Mouse (Mus musculus) heart, postnatal 0 days (tissue): ENCODE data around the gene Dnase2a. TPM values are rescaled to one million over a fixed set of nuclear protein-coding genes. Genes with fewer than 3 reads are reported as not detected.
A peak's percentile ranks its signal among the peaks of the same experiment; 100 is the strongest.

Experiments
- ATAC-seq: fragments of 200-750 bp; cut with Nextera tagmentation; 2 replicates; pipeline ENCODE4 v1.8.0; 2017; ENCODE audit warnings: low read depth, moderate number of reproducible peaks, moderate library complexity; ENCODE audit not compliant: insufficient read depth
- DNase-seq: peaks from one replicate; pipeline ENCODE4 v3.0.0-alpha.2; 2016; ENCODE audit warnings: low spot score
- H3K27ac ChIP-seq: fragments of 300-500 bp; sonication (generic); 2 replicates; pipeline ENCODE4 v1.5.1; 2014; ENCODE audit warnings: low read depth, mild to moderate bottlenecking
- H3K27me3 ChIP-seq: fragments of 300-500 bp; sonication (generic); 2 replicates; pipeline ENCODE4 v1.6.1; 2014; ENCODE audit warnings: low read length, mixed read lengths; ENCODE audit not compliant: control insufficient read depth, insufficient read depth
- H3K36me3 ChIP-seq: fragments of 300-500 bp; sonication (generic); replicated peaks from 2 replicates; pipeline ENCODE4 v1.6.1; 2014; ENCODE audit warnings: low read length, mixed read lengths; ENCODE audit not compliant: control insufficient read depth, insufficient read depth
- H3K4me1 ChIP-seq: fragments of 300-500 bp; sonication (generic); 2 replicates; pipeline ENCODE4 v1.6.1; 2014; ENCODE audit warnings: antibody characterized with exemption; ENCODE audit not compliant: control insufficient read depth, insufficient read depth
- H3K4me2 ChIP-seq: fragments of 300-500 bp; sonication (generic); 2 replicates; pipeline ENCODE4 v1.6.1; 2014; ENCODE audit warnings: low read depth, mild to moderate bottlenecking, low read length, moderate library complexity
- H3K4me3 ChIP-seq: fragments of 300-500 bp; sonication (generic); 2 replicates; pipeline ENCODE4 v1.5.1; 2014; ENCODE audit warnings: low read depth, low read length
- H3K9ac ChIP-seq: fragments of 300-500 bp; sonication (generic); replicated peaks from 2 replicates; pipeline ENCODE4 v1.6.1; 2014; ENCODE audit warnings: low read depth, low read length, mixed read lengths
- H3K9me3 ChIP-seq: fragments of 300-500 bp; sonication (generic); replicated peaks from 2 replicates; pipeline ENCODE4 v1.6.1; 2016; ENCODE audit warnings: low read length; ENCODE audit not compliant: control insufficient read depth
- CTCF ChIP-seq: IDR thresholded peaks from 2 replicates; pipeline ENCODE4 v1.5.1; 2016; ENCODE audit warnings: antibody characterized with exemption, control low read depth, low read depth
- EP300 ChIP-seq: IDR thresholded peaks from 2 replicates; pipeline ENCODE4 v1.6.1; 2016; ENCODE audit warnings: antibody characterized with exemption, low read depth
- WGBS: fragments of 180-500 bp; shearing (Covaris S2); extraction: QIAGEN DNeasy Blood & Tissue Kit; methylation state at CpG from one replicate; pipeline ENCODE4 v1.1.7; 2014; 5-methylcytosine and 5-hydroxymethylcytosine counted together
- polyA plus RNA-seq: library from polyadenylated mRNA; unstranded; fragments of >200 nt; fragmentation: Nextera tagmentation; extraction: Ambion mirVana; gene quantifications from 2 replicates; pipeline ENCODE4 v1.2.1, GENCODE M21; 2015
- total RNA-seq: library from RNA; depleted of rRNA; stranded (reverse); fragments of >200 nt; gene quantifications from 2 replicates; pipeline ENCODE4 v1.2.3, GENCODE M21; 2014; ENCODE audit warnings: low replicate concordance

Gene Dnase2a
- total and polyA plus RNA-seq, 2 experiments from 2014 or later, result 4.6 to 11.0 TPM

GRCm38 (mm10) chr8:84946528-84947240 is 38.3 kb downstream of the Dnase2a start, which contains the start of gene Rtbdn:
Gene Rtbdn (plus strand): TSS chr8:84946991.
- Histone ChIP-seq H3K36me3 (no peaks in the 10 kb centered on the region), H3K27me3 (peaks cover 73% of the 10 kb centered on the region), H3K4me1 (0 out of 2 replicates have a peak, but pooled peaks cover 5% of the 10 kb centered on the region), H3K9ac (no peak within 1 kb of the TSS), H3K4me2 (peak within 1 kb of the TSS; percentile 57), H3K27ac (no peak within 1 kb of the TSS), H3K9me3 (no peaks in the 10 kb centered on the region), H3K4me3 (peak within 1 kb of the TSS; percentile 43)
- no peak for DNase-seq
- TF ChIP-seq CTCF, result no peak; the same call in 1 of the 2 replicates
- no peak for TF ChIP-seq EP300
- ATAC-seq, result no peak
- 12% methylated on average over 17 of the region's 17 CpGs for WGBS

- H3K36me3 ChIP-seq, result no peaks in the 10 kb centered on the region
- DNase-seq (no peak), ATAC-seq (peak; percentile 44; the same call in 1 of the 2 replicates)
- no peak overlapping the region for H3K9ac ChIP-seq
- H3K4me1 ChIP-seq, result 0 out of 2 replicates have a peak, but pooled peaks cover 5% of the 10 kb centered on the region
- TF ChIP-seq CTCF (no peak), EP300 (no peak)
- H3K27ac ChIP-seq, result no peak overlapping the region
- peaks cover 76% of the 10 kb centered on the region for H3K27me3 ChIP-seq
- WGBS, result 9% methylated on average over 9 of the region's 9 CpGs
- H3K4me2 ChIP-seq, result no peak overlapping the region
- H3K9me3 ChIP-seq, result no peaks in the 10 kb centered on the region
- H3K4me3 ChIP-seq, result no peak overlapping the region
Measured at GRCm38 (mm10) chr8:84947241-84947545, 38.8 kb downstream of the Dnase2a start.

DNA sequence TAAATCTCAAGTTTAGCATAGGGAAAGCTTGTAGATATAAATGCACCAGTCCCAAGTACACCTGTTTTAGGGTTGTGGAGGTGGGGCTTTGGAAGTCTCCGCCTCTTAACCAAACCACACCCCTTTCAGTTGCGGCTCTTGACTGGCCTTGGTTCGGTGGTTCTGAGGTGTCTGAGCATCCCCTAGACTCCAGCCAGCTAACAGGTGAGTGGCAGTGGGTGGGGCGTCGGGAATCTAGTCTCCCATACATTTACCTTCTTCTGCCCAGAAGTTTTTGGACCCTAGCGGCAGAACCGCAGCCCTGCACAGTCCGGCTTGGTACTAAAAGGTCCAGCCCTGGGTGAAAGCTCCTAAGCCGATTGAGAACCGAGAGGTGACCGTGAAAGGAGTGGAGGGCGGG is 41.4 kb downstream of the Dnase2a start:
- Histone ChIP-seq H3K4me3 (no peak overlapping the region), H3K36me3 (no peaks in the 10 kb centered on the region), H3K4me2 (no peak overlapping the region), H3K27me3 (peaks cover 58% of the 10 kb centered on the region), H3K4me1 (0 out of 2 replicates have a peak, but pooled peaks cover 5% of the 10 kb centered on the region), H3K27ac (no peak overlapping the region), H3K9ac (no peak overlapping the region), H3K9me3 (no peaks in the 10 kb centered on the region)
- TF ChIP-seq CTCF (no peak), EP300 (no peak)
- WGBS, result 22% methylated on average over 12 of the region's 12 CpGs
- no peak for ATAC-seq
- DNase-seq, result no peak

- DNase-seq (no peak), ATAC-seq (no peak)
- 6% methylated on average over 18 of the region's 18 CpGs for WGBS
- H3K4me3 ChIP-seq, result no peak overlapping the region
- H3K4me2 ChIP-seq, result peak overlapping the region; percentile 27
- H3K9ac ChIP-seq, result no peak overlapping the region
- H3K27me3 ChIP-seq, result peaks cover 30% of the 10 kb centered on the region; the same call in 1 of the 2 replicates
- TF ChIP-seq EP300 (no peak), CTCF (no peak)
- H3K27ac ChIP-seq, result no peak overlapping the region
- H3K9me3 ChIP-seq, result no peaks in the 10 kb centered on the region
- H3K36me3 ChIP-seq, result peaks cover 9% of the 10 kb centered on the region; the same call in 1 of the 2 replicates
- no peaks in the 10 kb centered on the region for H3K4me1 ChIP-seq
Measured at GRCm38 (mm10) chr8:84952612-84953255, 44.4 kb downstream of the Dnase2a start.

GRCm38 (mm10) chr8:84956768-84957167 is 48.4 kb downstream of the Dnase2a start:
- DNase-seq (peak; percentile 43), ATAC-seq (no peak)
- TF ChIP-seq CTCF (peak; percentile 74), EP300 (no peak)
- Histone ChIP-seq H3K4me3 (no peak overlapping the region), H3K27ac (no peak overlapping the region), H3K9ac (no peak overlapping the region), H3K9me3 (no peaks in the 10 kb centered on the region), H3K27me3 (0 out of 2 replicates have a peak, but pooled peaks cover 6% of the 10 kb centered on the region), H3K4me1 (no peaks in the 10 kb centered on the region), H3K4me2 (no peak overlapping the region), H3K36me3 (peaks cover 13% of the 10 kb centered on the region; the same call in 1 of the 2 replicates)
- 57% methylated on average over 2 of the region's 2 CpGs for whole genome bisulfite sequencing
